Mouse (Mus musculus): ENCODE results near the gene Mmp2.

GRCm38 (mm10) chr8:92902981-92903380 is 75.9 kb downstream of the Mmp2 start:
- TF ChIP-seq POLR2A (IDR thresholded peaks at IDR 0.05; ENCODE audit: low read depth, low read length) (no peak), CTCF (IDR thresholded peaks at IDR 0.05; ENCODE audit: extremely low read depth, insufficient read depth, insufficient read length, insufficient replicate concordance) (no peak)

Measured in spleen, adult 2 months (tissue).